Mouse (Mus musculus) bone marrow, adult 2 months (tissue): ENCODE measurements around the gene Gm10277.

ENCODE experiments used
- CTCF ChIP-seq: fragments of 200-500 bp; IDR thresholded peaks from 2 replicates; pipeline ENCODE4 v1.5.1; 2011; ENCODE audit warnings: low read length, control low read depth; ENCODE audit not compliant: control insufficient read depth, insufficient read depth
- POLR2A ChIP-seq: fragments of 200-500 bp; IDR thresholded peaks from 2 replicates; pipeline ENCODE4 v1.6.1; 2011; ENCODE audit warnings: low read depth, mild to moderate bottlenecking, control low read depth, low read length, borderline replicate concordance; ENCODE audit not compliant: control insufficient read depth

GRCm38 (mm10) chr11:77769496-77769895 lies 18.1 kb downstream of the Gm10277 start:
- TF ChIP-seq CTCF, result no peak
- TF ChIP-seq POLR2A, result no peak
